Mouse (Mus musculus) neural tube, embryonic 14.5 days (tissue): Measurements from ENCODE around the gene Lrmda. TPM values are rescaled to one million over a fixed set of nuclear protein-coding genes. Genes with fewer than 3 reads are reported as not detected.

Experiments
- ATAC-seq: fragments of 200-750 bp; cut with Nextera tagmentation; 2 replicates; pipeline ENCODE4 v1.8.0; 2017; ENCODE audit warnings: low read depth, mild to moderate bottlenecking, moderate TSS enrichment, moderate library complexity
- H3K27ac ChIP-seq: fragments of 300-500 bp; sonication (generic); 2 replicates; pipeline ENCODE4 v1.5.1; 2014; ENCODE audit warnings: low read depth, mild to moderate bottlenecking, control low read depth, low read length, moderate library complexity, mixed read lengths
- H3K27me3 ChIP-seq: fragments of 300-500 bp; sonication (generic); 2 replicates; pipeline ENCODE4 v1.6.1; 2014; ENCODE audit warnings: low read length; ENCODE audit not compliant: control insufficient read depth, insufficient read depth
- H3K36me3 ChIP-seq: fragments of 300-500 bp; sonication (generic); 2 replicates; pipeline ENCODE4 v1.6.1; 2014; ENCODE audit warnings: low read length, mixed read lengths; ENCODE audit not compliant: control insufficient read depth, insufficient read depth
- H3K4me1 ChIP-seq: fragments of 300-500 bp; sonication (generic); 2 replicates; pipeline ENCODE4 v1.6.1; 2014; ENCODE audit warnings: low read length; ENCODE audit not compliant: control insufficient read depth, insufficient read depth
- H3K4me2 ChIP-seq: fragments of 300-500 bp; sonication (generic); 2 replicates; pipeline ENCODE4 v1.6.1; 2014; ENCODE audit warnings: mild to moderate bottlenecking, low read depth, low read length, control low read depth
- H3K4me3 ChIP-seq: fragments of 300-500 bp; sonication (generic); 2 replicates; pipeline ENCODE4 v1.5.1; 2014; ENCODE audit warnings: low read depth, low read length, control low read depth, mixed read lengths
- H3K9ac ChIP-seq: fragments of 300-500 bp; sonication (generic); replicated peaks from 2 replicates; pipeline ENCODE4 v1.6.1; 2014; ENCODE audit warnings: low read depth, mild to moderate bottlenecking, control low read depth, low read length, mixed read lengths
- H3K9me3 ChIP-seq: fragments of 300-500 bp; sonication (generic); 2 replicates; pipeline ENCODE4 v1.6.1; 2016; ENCODE audit warnings: low read length; ENCODE audit not compliant: control insufficient read depth
- WGBS: fragments of 180-500 bp; shearing (Covaris S2); extraction: QIAGEN DNeasy Blood & Tissue Kit; methylation state at CpG from one replicate; pipeline ENCODE4 v1.1.7; 2014; 5-methylcytosine and 5-hydroxymethylcytosine counted together
- polyA plus RNA-seq: library from polyadenylated mRNA; unstranded; fragments of >200 nt; fragmentation: Nextera tagmentation; extraction: Ambion mirVana; gene quantifications from 2 replicates; pipeline ENCODE4 v1.2.1, GENCODE M21; 2014

Lrmda gene
- polyA plus RNA-seq, 1 experiment from 2014 or later, result 0.35 TPM

- Histone ChIP-seq H3K27me3 (no peaks in the 10 kb centered on the region), H3K9ac (no peak overlapping the region), H3K4me2 (no peak overlapping the region), H3K4me3 (no peak overlapping the region), H3K9me3 (no peaks in the 10 kb centered on the region), H3K4me1 (no peaks in the 10 kb centered on the region), H3K36me3 (no peaks in the 10 kb centered on the region), H3K27ac (no peak overlapping the region)
- WGBS, result 60% methylated on average over 7 of the region's 7 CpGs
- no peak for ATAC-seq
These were observed 405.6 kb downstream of the Lrmda start for GRCm38 (mm10) chr14:22425018-22425534.

GRCm38 (mm10) chr14:22435441-22435840 is 415.9 kb downstream of the Lrmda start:
- WGBS, result 29% methylated on average over 3 of the region's 3 CpGs
- H3K4me3 ChIP-seq, result no peak overlapping the region
- no peak overlapping the region for H3K9ac ChIP-seq
- no peak for ATAC-seq
- H3K36me3 ChIP-seq, result no peaks in the 10 kb centered on the region
- no peaks in the 10 kb centered on the region for H3K27me3 ChIP-seq
- peaks cover 2% of the 10 kb centered on the region for H3K4me1 ChIP-seq
- H3K27ac ChIP-seq, result no peak overlapping the region
- no peaks in the 10 kb centered on the region for H3K9me3 ChIP-seq
- no peak overlapping the region for H3K4me2 ChIP-seq

- no peak overlapping the region for H3K9ac ChIP-seq
- no peaks in the 10 kb centered on the region for H3K27me3 ChIP-seq
- H3K9me3 ChIP-seq, result no peaks in the 10 kb centered on the region
- no peak overlapping the region for H3K4me2 ChIP-seq
- no peak for ATAC-seq
- H3K27ac ChIP-seq, result no peak overlapping the region
- 28% methylated on average over 4 of the region's 4 CpGs for WGBS
- H3K4me3 ChIP-seq, result no peak overlapping the region
- H3K4me1 ChIP-seq, result peaks cover 6% of the 10 kb centered on the region
- H3K36me3 ChIP-seq, result no peaks in the 10 kb centered on the region
These were observed 416.4 kb downstream of the Lrmda start for GRCm38 (mm10) chr14:22435860-22436377.

GRCm38 (mm10) chr14:22440341-22440999 is 421.0 kb downstream of the Lrmda start:
- H3K36me3 ChIP-seq, result no peaks in the 10 kb centered on the region
- H3K4me3 ChIP-seq, result no peak overlapping the region
- no peak overlapping the region for H3K27ac ChIP-seq
- peaks cover 11% of the 10 kb centered on the region for H3K4me1 ChIP-seq
- no peaks in the 10 kb centered on the region; the same call in 1 of the 2 replicates for H3K27me3 ChIP-seq
- H3K4me2 ChIP-seq, result no peak overlapping the region
- 8% methylated on average over 18 of the region's 18 CpGs for WGBS
- no peak overlapping the region for H3K9ac ChIP-seq
- no peaks in the 10 kb centered on the region for H3K9me3 ChIP-seq
- ATAC-seq, result 0 out of 2 replicates have a peak, but pooled peaks have one; percentile 31

- ATAC-seq, result no peak
- WGBS, result 43% methylated on average over 5 of the region's 5 CpGs
- Histone ChIP-seq H3K27me3 (no peaks in the 10 kb centered on the region; the same call in 1 of the 2 replicates), H3K4me1 (peaks cover 11% of the 10 kb centered on the region), H3K36me3 (no peaks in the 10 kb centered on the region), H3K27ac (no peak overlapping the region), H3K4me2 (no peak overlapping the region), H3K4me3 (no peak overlapping the region), H3K9ac (no peak overlapping the region), H3K9me3 (no peaks in the 10 kb centered on the region)
These were observed 422.4 kb downstream of the Lrmda start for GRCm38 (mm10) chr14:22441859-22442447.

- peaks cover 11% of the 10 kb centered on the region for H3K4me1 ChIP-seq
- no peak overlapping the region for H3K4me2 ChIP-seq
These were observed 423.2 kb downstream of the Lrmda start for GRCm38 (mm10) chr14:22442719-22443118.

GRCm38 (mm10) chr14:22444541-22444940 is 425.0 kb downstream of the Lrmda start:
- Histone ChIP-seq H3K4me1 (peaks cover 11% of the 10 kb centered on the region), H3K4me2 (no peak overlapping the region), H3K27ac (no peak overlapping the region), H3K36me3 (no peaks in the 10 kb centered on the region), H3K9me3 (no peaks in the 10 kb centered on the region), H3K27me3 (no peaks in the 10 kb centered on the region; the same call in 1 of the 2 replicates), H3K9ac (no peak overlapping the region), H3K4me3 (no peak overlapping the region)
- ATAC-seq, result no peak
- 82% methylated on average over 2 of the region's 2 CpGs for WGBS

More at GRCm38 (mm10) chr14:22442719-22443118, 423.2 kb downstream of the Lrmda start:
- no peak overlapping the region for H3K9ac ChIP-seq
- ATAC-seq, result no peak
- H3K27me3 ChIP-seq, result no peaks in the 10 kb centered on the region; the same call in 1 of the 2 replicates
- H3K27ac ChIP-seq, result no peak overlapping the region
- no peaks in the 10 kb centered on the region for H3K9me3 ChIP-seq
- H3K36me3 ChIP-seq, result no peaks in the 10 kb centered on the region
- 52% methylated on average over 5 of the region's 5 CpGs for WGBS
- no peak overlapping the region for H3K4me3 ChIP-seq

GRCm38 (mm10) chr14:22445161-22445821 is 425.8 kb downstream of the Lrmda start:
- no peaks in the 10 kb centered on the region for H3K36me3 ChIP-seq
- H3K4me1 ChIP-seq, result peaks cover 11% of the 10 kb centered on the region; the same call in 1 of the 2 replicates
- H3K9ac ChIP-seq, result no peak overlapping the region
- no peak overlapping the region for H3K4me3 ChIP-seq
- H3K27ac ChIP-seq, result no peak overlapping the region
- ATAC-seq, result no peak
- no peaks in the 10 kb centered on the region for H3K9me3 ChIP-seq
- H3K27me3 ChIP-seq, result no peaks in the 10 kb centered on the region; the same call in 1 of the 2 replicates
- H3K4me2 ChIP-seq, result no peak overlapping the region
- 73% methylated on average over 5 of the region's 5 CpGs for WGBS
